Mouse (Mus musculus) embryonic fibroblast, embryonic 13.5 days (primary cell): Measurements from ENCODE around the gene Hoxb5. TPM values are rescaled to one million over a fixed set of nuclear protein-coding genes. Genes with fewer than 3 reads are reported as not detected.

Experiments
- H3K27ac ChIP-seq: 2 replicates; pipeline ENCODE4 v1.5.1; 2012; ENCODE audit warnings: low read length, control low read depth, inconsistent platforms; ENCODE audit not compliant: insufficient read depth
- H3K4me1 ChIP-seq: 2 replicates; pipeline ENCODE4 v1.6.1; 2011; ENCODE audit warnings: low read length; ENCODE audit not compliant: control insufficient read depth, insufficient read depth
- H3K4me3 ChIP-seq: 2 replicates; pipeline ENCODE4 v1.5.1; 2011; ENCODE audit warnings: mild to moderate bottlenecking, control low read depth, low read length; ENCODE audit not compliant: insufficient read depth
- CTCF ChIP-seq: IDR thresholded peaks from 2 replicates; pipeline ENCODE4 v1.5.1; 2011; ENCODE audit warnings: mild to moderate bottlenecking, control low read depth, low read length, moderate library complexity, borderline replicate concordance; ENCODE audit not compliant: insufficient read depth
- POLR2A ChIP-seq: IDR thresholded peaks from 2 replicates; pipeline ENCODE4 v1.6.1; 2011; ENCODE audit warnings: low read depth, mild to moderate bottlenecking, control low read depth, low read length, moderate library complexity
- polyA plus RNA-seq: library from polyadenylated mRNA; stranded (reverse); fragments of >200 nt; gene quantifications from 2 replicates; pipeline ENCODE4 v1.2.4, GENCODE M21; 2011; ENCODE audit warnings: low read depth; ENCODE audit not compliant: missing spikeins, insufficient read length

Hoxb5 gene
- polyA plus RNA-seq, 1 experiment = 4.1 TPM

- H3K4me1 ChIP-seq = no peaks in the 10 kb centered on the region
- H3K4me3 ChIP-seq = peak within 1 kb of the TSS; percentile 40
- TF ChIP-seq CTCF (no peak), POLR2A (peak; percentile 35)
- peak within 1 kb of the TSS; percentile 88 for H3K27ac ChIP-seq
Measured at GRCm38 (mm10) chr11:96285771-96286738, 17.1 kb upstream of the Hoxb5 start, which contains the start of gene Hoxb7. Gene Hoxb7 (plus strand): TSS chr11:96286623.

DNA sequence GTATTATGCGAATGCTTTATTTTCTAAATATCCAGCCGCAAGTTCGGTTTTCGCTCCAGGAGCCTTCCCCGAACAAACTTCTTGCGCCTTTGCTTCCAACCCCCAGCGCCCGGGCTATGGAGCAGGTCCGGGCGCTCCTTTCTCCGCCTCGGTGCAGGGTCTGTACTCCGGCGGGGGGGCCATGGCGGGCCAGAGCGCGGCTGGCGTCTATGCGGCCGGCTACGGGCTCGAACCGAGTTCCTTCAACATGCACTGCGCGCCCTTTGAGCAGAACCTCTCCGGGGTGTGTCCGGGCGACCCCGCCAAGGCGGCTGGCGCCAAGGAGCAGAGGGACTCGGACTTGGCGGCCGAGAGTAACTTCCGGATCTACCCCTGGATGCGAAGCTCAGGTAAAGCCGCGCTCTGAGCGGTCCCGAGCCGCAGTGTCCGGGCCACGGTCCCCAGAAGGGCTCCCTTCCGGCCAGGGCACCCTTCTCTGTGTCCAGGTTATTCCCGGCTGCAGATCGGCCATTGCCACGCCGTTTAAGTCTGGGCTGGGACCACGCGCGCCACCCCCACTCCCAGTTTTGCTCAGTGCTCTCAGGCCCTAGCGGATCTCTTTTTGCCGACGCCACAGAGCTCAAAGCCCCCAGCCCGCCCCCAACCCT, 16.3 kb upstream of the Hoxb5 start:
- Histone ChIP-seq H3K27ac (peak overlapping the region; percentile 88), H3K4me1 (no peaks in the 10 kb centered on the region), H3K4me3 (peak overlapping the region; percentile 35)
- TF ChIP-seq POLR2A (no peak), CTCF (no peak)

GRCm38 (mm10) chr11:96287411-96287810, 15.7 kb upstream of the Hoxb5 start:
- Histone ChIP-seq H3K27ac (no peak overlapping the region), H3K4me3 (peak overlapping the region; percentile 35), H3K4me1 (no peaks in the 10 kb centered on the region)
- TF ChIP-seq CTCF (no peak), POLR2A (no peak)

GRCm38 (mm10) chr11:96288455-96289221, 14.5 kb upstream of the Hoxb5 start:
- Histone ChIP-seq H3K4me3 (no peak overlapping the region), H3K27ac (no peak overlapping the region), H3K4me1 (no peaks in the 10 kb centered on the region)
- TF ChIP-seq CTCF = no peak
- no peak for TF ChIP-seq POLR2A

DNA sequence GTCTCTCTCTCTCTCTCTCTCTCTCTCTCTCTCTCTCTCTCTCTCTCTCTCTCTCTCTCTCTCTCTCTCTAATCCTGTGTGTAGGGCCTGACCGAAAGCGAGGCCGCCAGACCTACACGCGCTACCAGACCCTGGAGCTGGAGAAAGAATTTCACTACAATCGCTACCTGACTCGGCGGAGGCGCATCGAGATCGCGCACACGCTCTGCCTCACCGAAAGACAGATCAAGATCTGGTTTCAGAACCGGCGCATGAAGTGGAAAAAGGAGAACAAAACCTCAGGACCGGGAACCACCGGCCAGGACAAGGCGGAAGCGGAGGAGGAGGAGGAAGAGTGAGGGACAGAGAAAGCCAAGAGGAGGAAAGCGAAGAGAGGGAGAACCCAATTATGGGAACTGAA, 13.8 kb upstream of the Hoxb5 start:
- Histone ChIP-seq H3K27ac (no peak overlapping the region), H3K4me3 (no peak overlapping the region), H3K4me1 (no peaks in the 10 kb centered on the region)
- TF ChIP-seq POLR2A = no peak
- TF ChIP-seq CTCF = no peak

DNA sequence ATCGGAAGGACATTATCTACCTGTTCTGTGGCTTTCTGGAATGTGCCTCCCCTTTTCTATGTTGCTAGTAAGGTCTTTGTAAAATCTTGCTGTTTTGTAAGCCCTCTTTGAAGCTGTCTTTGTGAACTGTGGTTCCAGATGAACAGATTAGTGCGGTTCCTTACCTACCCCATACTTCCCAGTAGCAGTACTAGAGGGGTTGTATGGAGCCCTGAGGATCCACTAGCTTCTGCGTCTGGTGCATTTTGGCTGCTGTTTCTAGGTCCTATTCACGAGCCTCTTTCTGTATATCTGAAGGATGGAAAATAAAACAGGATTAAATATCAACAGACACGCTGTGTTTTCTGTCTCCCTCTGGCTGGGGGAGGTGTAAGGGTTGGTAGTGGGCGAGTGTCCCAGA, 13.3 kb upstream of the Hoxb5 start:
- Histone ChIP-seq H3K4me3 (no peak overlapping the region), H3K4me1 (no peaks in the 10 kb centered on the region), H3K27ac (no peak overlapping the region)
- no peak for TF ChIP-seq POLR2A
- no peak for TF ChIP-seq CTCF

DNA sequence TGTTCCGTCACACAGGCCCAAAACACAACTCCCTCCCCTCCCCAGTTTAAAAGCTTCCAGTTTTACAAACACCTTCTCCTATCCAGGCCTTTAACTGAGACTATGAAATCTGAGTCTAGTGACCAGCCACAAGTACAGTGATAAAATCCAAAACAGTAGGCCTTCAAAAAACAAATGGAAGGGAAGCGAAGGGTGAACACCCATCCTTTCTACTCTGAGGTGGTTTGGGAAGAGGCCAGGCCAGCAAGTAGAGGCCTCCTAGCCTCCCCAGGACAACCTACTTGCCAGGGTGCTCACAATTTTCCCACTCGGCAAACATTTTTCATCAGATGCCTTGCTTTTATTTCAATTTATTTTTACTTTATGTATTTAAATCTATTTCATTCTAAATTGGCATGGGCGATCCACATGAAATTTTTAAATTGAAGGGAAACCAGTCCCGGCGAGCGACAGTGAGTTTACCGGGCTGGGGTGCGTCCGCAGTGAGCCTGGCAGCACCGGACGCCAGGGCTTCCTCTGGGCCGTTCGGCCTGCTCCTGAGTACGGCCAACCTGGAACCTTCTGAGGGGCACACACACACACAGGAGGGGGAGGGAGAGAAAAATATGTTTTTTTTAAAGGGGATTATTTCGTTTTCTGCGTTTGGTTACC, 12.3 kb upstream of the Hoxb5 start:
- H3K4me1 ChIP-seq = no peaks in the 10 kb centered on the region
- no peak for TF ChIP-seq POLR2A
- no peak for TF ChIP-seq CTCF
- H3K4me3 ChIP-seq = no peak overlapping the region
- peak overlapping the region; percentile 12; the same call in 1 of the 2 replicates for H3K27ac ChIP-seq

DNA sequence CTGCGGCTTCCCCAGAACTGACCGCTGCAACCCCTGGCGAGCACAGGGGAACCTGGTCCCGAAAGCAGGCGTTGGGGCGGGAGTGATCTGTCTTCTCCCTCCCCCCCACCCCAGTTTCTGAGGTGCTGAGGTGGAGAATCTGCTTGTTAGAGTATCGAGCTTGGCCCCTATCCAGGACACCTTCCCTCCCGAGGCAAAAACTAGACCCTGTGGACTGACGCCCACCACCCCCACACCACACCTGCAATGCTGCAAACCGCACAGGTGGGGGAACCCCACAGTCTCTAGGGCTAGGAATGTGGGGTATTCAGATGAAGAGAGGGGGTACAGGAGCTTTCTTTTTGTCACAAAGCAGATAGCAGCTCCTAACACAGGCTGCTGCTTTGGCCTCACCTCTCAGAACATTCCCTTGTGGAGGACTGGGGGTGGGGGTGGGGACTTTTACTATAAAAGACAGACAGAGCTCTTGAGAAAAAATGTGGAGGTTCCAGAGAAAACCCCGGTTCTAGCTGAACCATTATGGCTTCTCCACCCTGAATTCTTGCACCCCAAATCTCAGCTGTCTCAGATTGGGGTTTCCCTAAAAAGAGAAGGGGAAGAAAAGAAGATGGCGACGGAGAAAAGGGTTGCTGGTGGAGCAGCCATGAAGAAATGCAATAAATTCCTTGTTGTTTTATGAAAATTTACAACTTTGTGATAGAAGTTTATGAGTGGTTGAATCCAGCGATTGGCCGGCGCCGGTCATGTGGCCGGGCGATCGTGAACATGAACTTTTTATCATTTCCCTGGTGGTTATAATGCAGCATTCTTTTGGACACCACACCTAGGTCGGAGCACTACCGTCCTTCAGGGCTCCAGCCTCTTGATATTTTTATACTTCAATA, 11.2 kb upstream of the Hoxb5 start, which contains the start of gene Hoxb6:
Hoxb6 (plus strand) TSS at position 796 of the 884 bp plus-strand sequence.
- TF ChIP-seq CTCF = no peak
- peak; percentile 71 for TF ChIP-seq POLR2A
- H3K4me3 ChIP-seq = peak within 1 kb of the TSS; percentile 58
- no peaks in the 10 kb centered on the region for H3K4me1 ChIP-seq
- peak within 1 kb of the TSS; percentile 77 for H3K27ac ChIP-seq
